10 mouse cellular contexts compared by ENCODE assay signal in genomic region chr14:48673541-48673940, GRCm38 (mm10). TPM values are rescaled to one million over a fixed set of nuclear protein-coding genes. Genes with fewer than 3 reads are reported as not detected.
A peak's percentile ranks its signal among the peaks of the same experiment; 100 is the strongest.
DNase-seq lines count a peak whose midpoint lies in the region; ATAC-seq and TF ChIP-seq lines count a peak whose summit lies in the region.
"Had no signal": no experiment of that assay in that cellular context is flagged by ENCODE, and none has a peak within 500 bp of the region (broad histone marks: within the 10 kb centered on the region; RNA-seq: fewer than 3 reads in every experiment).

TSS of gene Otx2 (minus strand) at chr14:48673819.

- TF ChIP-seq CTCF in stomach, postnatal 0 days (IDR thresholded peaks at IDR 0.05; ENCODE audit: low read depth), result no peak
- no peak for TF ChIP-seq CTCF in hindbrain, postnatal 0 days (IDR thresholded peaks at IDR 0.05; ENCODE audit: low read depth)

- peaks cover 75% of the 10 kb centered on the region for H3K27me3 ChIP-seq in stomach, embryonic 15.5 days (replicated peaks)
- peaks cover 27% of the 10 kb centered on the region; the same call in 1 of the 2 replicates for H3K27me3 ChIP-seq in stomach, postnatal 0 days (ENCODE audit: control insufficient read depth, insufficient read depth, low read length)
- peaks cover 77% of the 10 kb centered on the region for H3K27me3 ChIP-seq in embryonic facial prominence, embryonic 12.5 days
- peaks cover 59% of the 10 kb centered on the region for H3K27me3 ChIP-seq in hindbrain, postnatal 0 days (ENCODE audit: insufficient read depth, low read length)

- no peak within 1 kb of the TSS for H3K27ac ChIP-seq in stomach, embryonic 15.5 days
- no peak within 1 kb of the TSS for H3K27ac ChIP-seq in stomach, postnatal 0 days (replicated peaks)
- H3K27ac ChIP-seq in embryonic facial prominence, embryonic 12.5 days, result no peak within 1 kb of the TSS
- H3K27ac ChIP-seq in hindbrain, postnatal 0 days, result peak within 1 kb of the TSS; percentile 15; the same call in 1 of the 2 replicates
- H3K27ac ChIP-seq: layer of hippocampus, adult 2 months had no signal

- TF ChIP-seq EP300 in stomach, postnatal 0 days (optimal IDR thresholded peaks at IDR 0.05), result no peak

- H3K4me3 ChIP-seq in stomach, embryonic 15.5 days (replicated peaks), result no peak within 1 kb of the TSS
- H3K4me3 ChIP-seq in stomach, postnatal 0 days (ENCODE audit: low read depth, low read length), result no peak within 1 kb of the TSS
- peak within 1 kb of the TSS; percentile 20 for H3K4me3 ChIP-seq in embryonic facial prominence, embryonic 12.5 days
- peak within 1 kb of the TSS; percentile 31 for H3K4me3 ChIP-seq in hindbrain, postnatal 0 days (ENCODE audit: low read length)
- H3K4me3 ChIP-seq: layer of hippocampus, adult 2 months had no signal

- 1% methylated on average over 27 of the region's 27 CpGs for WGBS in stomach, embryonic 15.5 days
- WGBS in stomach, postnatal 0 days, result 2% methylated on average over 27 of the region's 27 CpGs
- 1% methylated on average over 27 of the region's 27 CpGs for WGBS in embryonic facial prominence, embryonic 12.5 days
- 1% methylated on average over 27 of the region's 27 CpGs for WGBS in hindbrain, postnatal 0 days

- intact Hi-C loops in left cerebral cortex, postnatal 10 days (cut with DNase I), result no loop called here

- no peak within 1 kb of the TSS for H3K9ac ChIP-seq in stomach, embryonic 15.5 days
- no peak within 1 kb of the TSS for H3K9ac ChIP-seq in stomach, postnatal 0 days (ENCODE audit: low read length)
- no peak within 1 kb of the TSS for H3K9ac ChIP-seq in embryonic facial prominence, embryonic 12.5 days
- peak within 1 kb of the TSS; percentile 41 for H3K9ac ChIP-seq in hindbrain, postnatal 0 days (replicated peaks; ENCODE audit: low read length)

- peak within 1 kb of the TSS; percentile 10; the same call in 1 of the 2 replicates for H3K4me2 ChIP-seq in stomach, embryonic 15.5 days
- no peak within 1 kb of the TSS for H3K4me2 ChIP-seq in stomach, postnatal 0 days (replicated peaks; ENCODE audit: low read depth)
- H3K4me2 ChIP-seq in embryonic facial prominence, embryonic 12.5 days (replicated peaks), result peak within 1 kb of the TSS; percentile 39
- peak within 1 kb of the TSS; percentile 52 for H3K4me2 ChIP-seq in hindbrain, postnatal 0 days (ENCODE audit: low read depth, low read length)

- DNase-seq in stomach, postnatal 0 days (ENCODE audit: low spot score), result no peak
- DNase-seq in hindbrain, postnatal 0 days (ENCODE audit: low spot score), result no peak
- no peak for DNase-seq in natural killer cell, adult 2 months (ENCODE audit: low spot score in 2 of 2)
- DNase-seq in left cerebral cortex, postnatal 10 days (ENCODE audit: extremely low spot score in 1 of 2, low spot score in 2 of 2), result no peak
- no peak for DNase-seq in thymus, postnatal 0 days (ENCODE audit: low spot score)
- DNase-seq: heart, adult 18-20 months had no signal

- no peaks in the 10 kb centered on the region for H3K9me3 ChIP-seq in stomach, embryonic 15.5 days
- H3K9me3 ChIP-seq in stomach, postnatal 0 days (ENCODE audit: control insufficient read depth, low read length), result no peaks in the 10 kb centered on the region
- no peaks in the 10 kb centered on the region for H3K9me3 ChIP-seq in embryonic facial prominence, embryonic 12.5 days
- H3K9me3 ChIP-seq in hindbrain, postnatal 0 days (ENCODE audit: low read length), result no peaks in the 10 kb centered on the region

- no peaks in the 10 kb centered on the region for H3K36me3 ChIP-seq in stomach, embryonic 15.5 days
- no peaks in the 10 kb centered on the region for H3K36me3 ChIP-seq in stomach, postnatal 0 days (ENCODE audit: control insufficient read depth, insufficient read depth, low read length)
- H3K36me3 ChIP-seq in embryonic facial prominence, embryonic 12.5 days, result no peaks in the 10 kb centered on the region
- H3K36me3 ChIP-seq in hindbrain, postnatal 0 days (ENCODE audit: insufficient read depth, low read length), result no peaks in the 10 kb centered on the region

- peaks cover 7% of the 10 kb centered on the region; the same call in 1 of the 2 replicates for H3K4me1 ChIP-seq in stomach, embryonic 15.5 days
- no peaks in the 10 kb centered on the region for H3K4me1 ChIP-seq in stomach, postnatal 0 days (replicated peaks; ENCODE audit: control insufficient read depth, insufficient read depth)
- H3K4me1 ChIP-seq in embryonic facial prominence, embryonic 12.5 days, result peaks cover 5% of the 10 kb centered on the region
- no peaks in the 10 kb centered on the region for H3K4me1 ChIP-seq in hindbrain, postnatal 0 days (ENCODE audit: insufficient read depth, low read length)

- no peak for ATAC-seq in stomach, embryonic 15.5 days (ENCODE audit: insufficient read depth, low FRiP score, low read depth)
- ATAC-seq in stomach, postnatal 0 days (ENCODE audit: low FRiP score, low TSS enrichment), result no peak
- no peak for ATAC-seq in embryonic facial prominence, embryonic 12.5 days (ENCODE audit: insufficient number of reproducible peaks, insufficient read depth, low FRiP score, low TSS enrichment)
- ATAC-seq in hindbrain, postnatal 0 days, result no peak
- ATAC-seq: Patski had no signal

RNA-seq across cellular contexts. Expression of gene Otx2, which starts in this region (rescaled TPM):
- 0.22 TPM in 1 of 2 replicates, not detected in the other for polyA plus RNA-seq in stomach, embryonic 15.5 days (2015; fragmentation: Nextera tagmentation; extraction: Ambion mirVana)
- 0.07 TPM in 1 of 2 replicates, not detected in the other for polyA plus RNA-seq in stomach, postnatal 0 days (2015; fragmentation: Nextera tagmentation; extraction: Ambion mirVana)
- polyA plus RNA-seq in embryonic facial prominence, embryonic 12.5 days (2016; fragmentation: Nextera tagmentation; extraction: Ambion mirVana), result 7.7 and 10.4 TPM in 2 replicates
- 27.6 and 48.4 TPM in 2 replicates for total RNA-seq in hindbrain, postnatal 0 days (2014; rRNA removed)
- 31.1 and 33.2 TPM in 2 replicates for polyA plus RNA-seq in hindbrain, postnatal 0 days (2015; fragmentation: Nextera tagmentation; extraction: Ambion mirVana)
- under 1 TPM in 1 of 2 experiments, not detected in 1; 0.49 TPM for total RNA-seq in left cerebral cortex, postnatal 10 days (2021)
- not detected in 2 replicates for polyA plus RNA-seq in thymus, postnatal 0 days (2015; fragmentation: Nextera tagmentation; extraction: Ambion mirVana)
- total RNA-seq: heart, adult 18-20 months had no signal
- polyA plus RNA-seq: Patski had no signal

Comparison
In these comparisons a context has a peak if more than half of its experiments do, and no peak if none do; other contexts are left out.
1. RNA of gene Otx2 (total RNA-seq): 27.6 to 48.4 TPM in hindbrain, postnatal 0 days; 0.49 TPM in left cerebral cortex, postnatal 10 days; every median in the first group is over 10 times any median in the second.
2. H3K4me3 ChIP-seq: peak in embryonic facial prominence, embryonic 12.5 days (single experiment) and hindbrain, postnatal 0 days (single experiment); none in stomach, embryonic 15.5 days (single experiment) and stomach, postnatal 0 days (single experiment).